Mouse (Mus musculus) E14TG2a.4 (cell line): ENCODE results near the gene Ryr2.

Experiments
- CTCF ChIP-seq: conservative IDR thresholded peaks from 2 replicates; pipeline ENCODE4 v1.5.1; 2014; ENCODE audit warnings: low read length
- NANOG ChIP-seq: IDR thresholded peaks from 2 replicates; pipeline ENCODE4 v1.6.1; 2014; ENCODE audit warnings: borderline replicate concordance, low read length, mixed read lengths
- POU5F1 ChIP-seq: IDR thresholded peaks from 2 replicates; pipeline ENCODE4 v1.6.1; 2014; ENCODE audit warnings: low read length, borderline replicate concordance

DNA sequence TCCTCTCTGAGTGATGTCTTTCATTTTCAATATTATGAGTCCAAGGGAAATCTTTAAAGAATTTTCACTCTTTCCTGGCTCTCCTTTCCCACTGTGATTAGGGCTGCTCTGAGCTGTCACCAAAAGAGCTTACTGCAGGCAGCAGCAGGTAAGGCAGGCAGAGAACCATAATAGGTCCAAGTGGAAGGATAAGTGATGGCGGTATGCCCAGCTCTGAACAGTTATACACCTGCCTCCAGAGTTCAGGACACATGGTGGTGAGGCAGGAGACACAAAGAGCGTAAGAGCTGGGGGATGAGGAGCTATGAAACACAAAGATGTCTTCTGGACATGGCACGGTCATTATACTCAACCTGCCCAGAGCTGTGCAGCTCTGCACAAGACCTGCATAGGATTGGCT is 215.0 kb downstream of the Ryr2 start:
- no peak for TF ChIP-seq CTCF
- no peak for TF ChIP-seq NANOG
- no peak for TF ChIP-seq POU5F1
